Mouse (Mus musculus) limb, embryonic 14.5 days (tissue): Measurements from ENCODE around the gene Nrarp. TPM values are rescaled to one million over a fixed set of nuclear protein-coding genes. Genes with fewer than 3 reads are reported as not detected.

ENCODE experiments used
- ATAC-seq: fragments of 200-750 bp; cut with Nextera tagmentation; 2 replicates; pipeline ENCODE4 v1.8.0; 2017; ENCODE audit warnings: low read depth, moderate number of reproducible peaks, moderate TSS enrichment; ENCODE audit not compliant: low FRiP score
- DNase-seq: peaks from one replicate; pipeline ENCODE4 v3.0.0-alpha.2; 2015; ENCODE audit warnings: low spot score
- H3K27ac ChIP-seq: fragments of 300-500 bp; sonication (generic); replicated peaks from 2 replicates; pipeline ENCODE4 v1.5.1; 2014; ENCODE audit warnings: low read depth, mild to moderate bottlenecking, low read length, moderate library complexity, mixed read lengths
- H3K27me3 ChIP-seq: fragments of 300-500 bp; sonication (generic); 2 replicates; pipeline ENCODE4 v1.6.1; 2014; ENCODE audit warnings: low read length, mixed read lengths; ENCODE audit not compliant: control insufficient read depth, insufficient read depth
- H3K36me3 ChIP-seq: fragments of 300-500 bp; sonication (generic); 2 replicates; pipeline ENCODE4 v1.6.1; 2014; ENCODE audit warnings: mild to moderate bottlenecking, low read length, moderate library complexity, mixed read lengths; ENCODE audit not compliant: control insufficient read depth, insufficient read depth
- H3K4me1 ChIP-seq: fragments of 300-500 bp; sonication (generic); 2 replicates; pipeline ENCODE4 v1.6.1; 2014; ENCODE audit warnings: antibody characterized with exemption, low read length, mixed read lengths; ENCODE audit not compliant: control insufficient read depth, insufficient read depth
- H3K4me2 ChIP-seq: fragments of 300-500 bp; sonication (generic); replicated peaks from 2 replicates; pipeline ENCODE4 v1.6.1; 2014; ENCODE audit warnings: low read depth, mild to moderate bottlenecking, low read length, moderate library complexity; ENCODE audit not compliant: severe bottlenecking
- H3K4me3 ChIP-seq: fragments of 300-500 bp; sonication (generic); replicated peaks from 2 replicates; pipeline ENCODE4 v1.5.1; 2014; ENCODE audit warnings: low read length
- H3K9ac ChIP-seq: fragments of 300-500 bp; sonication (generic); 2 replicates; pipeline ENCODE4 v1.6.1; 2014; ENCODE audit warnings: mild to moderate bottlenecking, low read depth, low read length, moderate library complexity; ENCODE audit not compliant: severe bottlenecking
- H3K9me3 ChIP-seq: fragments of 300-500 bp; sonication (generic); 2 replicates; pipeline ENCODE4 v1.6.1; 2016; ENCODE audit warnings: low read length; ENCODE audit not compliant: control insufficient read depth
- POLR2A ChIP-seq: fragments of 200-500 bp; IDR thresholded peaks from 2 replicates; pipeline ENCODE4 v1.8.0; 2012; ENCODE audit warnings: inconsistent platforms, mild to moderate bottlenecking, moderate library complexity, borderline replicate concordance; ENCODE audit not compliant: insufficient read depth, insufficient read length; ENCODE audit errors: extremely low read depth
- WGBS: fragments of 180-500 bp; shearing (Covaris S2); extraction: QIAGEN DNeasy Blood & Tissue Kit; methylation state at CpG from one replicate; pipeline ENCODE4 v1.1.7; 2014; 5-methylcytosine and 5-hydroxymethylcytosine counted together
- polyA plus RNA-seq, 2 experiments: library from polyadenylated mRNA; depleted of rRNA in 1 of 2; stranded (reverse) in 1 of 2; unstranded in 1 of 2; fragments of >200 nt; fragmentation: Nextera tagmentation in 1 of 2; extraction: Ambion mirVana in 1 of 2; gene quantifications; 2 replicates each; pipeline versions ENCODE4 v1.2.1 to v1.2.3; 2012 to 2014

Gene Nrarp
- polyA plus RNA-seq, 2 experiments: 27.7 to 34.0 TPM

DNA sequence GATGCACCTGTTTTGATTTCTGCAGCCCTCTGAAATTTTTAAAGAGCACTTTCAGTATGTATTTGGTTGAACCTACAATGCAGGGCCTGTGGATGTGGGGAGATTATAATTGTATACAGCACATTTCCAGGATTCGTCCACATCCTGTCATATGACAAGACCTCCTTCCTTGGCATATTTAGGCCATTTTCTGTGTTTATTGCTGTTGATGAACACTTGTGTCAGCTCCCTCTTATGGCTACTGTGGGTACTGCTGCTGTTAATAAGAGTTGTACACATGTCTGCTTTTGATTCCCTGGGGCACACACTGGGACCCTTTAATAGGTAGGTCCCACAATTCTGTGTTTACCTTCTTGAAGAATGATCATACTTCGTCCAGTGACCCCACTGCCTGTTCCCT is 22.9 kb upstream of the Nrarp start:
- ATAC-seq (no peak), DNase-seq (peak; percentile 42)
- Histone ChIP-seq H3K4me3 (no peak overlapping the region), H3K9me3 (no peaks in the 10 kb centered on the region), H3K4me2 (no peak overlapping the region), H3K9ac (no peak overlapping the region), H3K27me3 (no peaks in the 10 kb centered on the region), H3K4me1 (no peaks in the 10 kb centered on the region), H3K36me3 (no peaks in the 10 kb centered on the region), H3K27ac (no peak overlapping the region)
- no peak for TF ChIP-seq POLR2A
- WGBS: 45% methylated on average over 2 of the region's 2 CpGs

DNA sequence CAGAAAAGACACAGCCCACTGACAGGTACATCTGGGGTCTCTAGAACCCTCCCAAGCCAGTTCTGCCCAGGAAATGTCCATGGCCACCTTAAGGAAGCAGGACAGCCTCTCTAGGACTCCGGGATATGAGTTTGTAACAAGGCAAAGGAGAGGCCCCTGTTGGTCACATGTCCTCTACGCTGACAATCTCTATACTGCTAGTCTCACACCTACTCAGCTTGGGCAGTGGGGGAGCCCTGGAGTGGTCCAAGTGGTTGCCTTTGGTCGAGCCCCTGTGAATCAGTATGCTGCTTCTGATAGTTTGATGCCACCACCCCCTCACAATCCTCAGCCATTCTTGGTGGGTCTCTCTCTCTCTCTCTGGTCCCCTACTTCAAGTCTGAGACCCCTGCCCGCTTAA is 13.1 kb upstream of the Nrarp start:
- Histone ChIP-seq H3K9ac (peak overlapping the region; percentile 52; the same call in 1 of the 2 replicates), H3K27me3 (no peaks in the 10 kb centered on the region), H3K4me2 (peak overlapping the region; percentile 66), H3K4me1 (peaks cover 13% of the 10 kb centered on the region), H3K9me3 (no peaks in the 10 kb centered on the region), H3K36me3 (no peaks in the 10 kb centered on the region), H3K4me3 (peak overlapping the region; percentile 46), H3K27ac (no peak overlapping the region)
- ATAC-seq: no peak
- TF ChIP-seq POLR2A: no peak
- whole genome bisulfite sequencing: 16% methylated on average over 4 of the region's 4 CpGs
- no peak for DNase-seq

DNA sequence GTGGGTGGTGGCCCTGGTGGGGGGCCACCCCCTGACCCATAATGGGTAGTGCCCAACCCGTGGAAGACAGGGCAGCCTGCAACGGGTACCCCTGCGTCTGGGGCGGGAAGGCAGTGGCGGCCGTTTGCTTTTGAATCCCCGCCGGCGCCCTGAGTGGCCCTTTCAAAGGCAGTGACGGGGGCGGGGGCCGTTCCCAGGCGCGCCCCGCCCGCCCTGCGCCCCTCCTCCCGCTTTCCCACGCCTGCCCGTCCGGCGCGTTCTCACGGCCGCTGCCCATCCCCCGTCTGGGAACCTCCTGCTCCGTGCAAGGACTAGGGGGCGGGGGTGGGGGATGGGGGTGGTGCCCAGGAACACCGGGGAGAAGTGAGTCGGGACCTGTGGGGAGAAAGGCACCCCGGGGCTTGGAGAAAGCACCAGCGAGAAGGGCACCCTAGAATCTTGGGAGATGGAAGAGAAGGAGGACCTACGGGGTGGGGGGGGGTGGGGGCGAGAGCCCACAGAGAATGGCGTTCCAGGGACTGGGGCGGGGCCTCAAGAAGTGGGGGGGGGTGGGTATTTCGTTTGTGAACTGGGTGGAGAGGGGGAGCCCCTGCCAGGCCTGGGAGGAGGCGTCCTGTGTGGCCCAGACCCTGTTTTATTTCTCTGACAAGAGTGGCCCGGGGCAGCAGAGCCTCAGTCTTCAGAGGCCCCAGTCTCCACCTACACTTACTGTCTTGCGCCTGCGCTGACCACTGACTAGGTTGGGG is 12.5 kb upstream of the Nrarp start:
- H3K4me3 ChIP-seq: peak overlapping the region; percentile 46
- no peak overlapping the region; the same call in 1 of the 2 replicates for H3K27ac ChIP-seq
- H3K9me3 ChIP-seq: no peaks in the 10 kb centered on the region
- WGBS: 2% methylated on average over 16 of the region's 41 CpGs
- no peak for TF ChIP-seq POLR2A
- H3K36me3 ChIP-seq: no peaks in the 10 kb centered on the region
- DNase-seq: peak; percentile 58
- H3K27me3 ChIP-seq: no peaks in the 10 kb centered on the region
- peaks cover 13% of the 10 kb centered on the region for H3K4me1 ChIP-seq
- peak overlapping the region; percentile 52 for H3K9ac ChIP-seq
- peak; percentile 54 for ATAC-seq
- peak overlapping the region; percentile 66 for H3K4me2 ChIP-seq

DNA sequence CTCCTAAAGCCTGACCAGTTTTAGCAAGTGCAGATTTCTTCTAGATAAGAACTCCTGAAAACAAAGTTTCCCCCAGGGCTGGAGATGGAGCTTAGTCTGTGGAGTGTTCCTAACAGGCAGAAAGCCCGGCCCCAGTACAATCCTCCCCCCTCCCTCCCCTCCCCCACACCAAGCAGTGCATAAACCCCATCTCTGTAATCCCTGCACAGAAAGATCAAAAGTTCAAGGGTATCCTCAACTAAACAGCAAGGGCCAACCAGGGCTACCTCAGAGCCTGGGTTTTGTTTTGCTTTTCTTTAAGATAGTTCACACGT is 11.9 kb upstream of the Nrarp start:
- Histone ChIP-seq H3K27ac (no peak overlapping the region), H3K36me3 (no peaks in the 10 kb centered on the region), H3K9ac (peak overlapping the region; percentile 52; the same call in 1 of the 2 replicates), H3K9me3 (no peaks in the 10 kb centered on the region), H3K4me1 (peaks cover 8% of the 10 kb centered on the region), H3K4me2 (peak overlapping the region; percentile 66), H3K4me3 (peak overlapping the region; percentile 46), H3K27me3 (no peaks in the 10 kb centered on the region)
- WGBS: 9% methylated on average over 2 of the region's 2 CpGs
- ATAC-seq (0 out of 2 replicates have a peak, but pooled peaks have one; percentile 6), DNase-seq (no peak)
- no peak for TF ChIP-seq POLR2A

DNA sequence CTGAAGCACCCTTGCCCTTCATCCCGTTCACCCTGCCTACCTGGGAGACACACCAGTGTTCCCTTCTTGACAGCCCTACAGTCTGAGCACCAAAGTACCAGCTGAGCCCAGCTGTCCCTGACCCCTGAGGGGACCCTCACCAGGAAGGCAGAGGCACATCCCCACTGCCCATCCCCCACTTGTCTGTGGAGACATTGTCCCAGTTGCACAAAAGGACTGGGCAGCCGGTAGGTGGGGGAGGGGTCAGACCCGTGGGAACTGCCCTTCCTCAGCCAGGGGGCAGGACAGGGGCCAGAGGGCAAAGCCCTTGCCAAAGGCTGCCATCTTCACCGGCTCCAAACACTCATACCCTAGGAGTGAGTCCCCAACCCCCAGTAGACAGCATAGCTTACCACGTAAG is 10.8 kb upstream of the Nrarp start:
- no peak for DNase-seq

More for the DNA sequence above, 10.8 kb upstream of the Nrarp start:
- 30% methylated on average over 5 of the region's 5 CpGs for WGBS
- H3K9ac ChIP-seq: no peak overlapping the region
- TF ChIP-seq POLR2A: no peak
- H3K27me3 ChIP-seq: no peaks in the 10 kb centered on the region
- no peak for ATAC-seq
- no peaks in the 10 kb centered on the region for H3K9me3 ChIP-seq
- peaks cover 5% of the 10 kb centered on the region for H3K4me1 ChIP-seq
- H3K27ac ChIP-seq: no peak overlapping the region
- no peak overlapping the region for H3K4me3 ChIP-seq
- no peaks in the 10 kb centered on the region for H3K36me3 ChIP-seq
- no peak overlapping the region for H3K4me2 ChIP-seq
